Mouse (Mus musculus) midbrain, postnatal 0 days (tissue): ENCODE measurements around the gene Prm3. TPM values are rescaled to one million over a fixed set of nuclear protein-coding genes. Genes with fewer than 3 reads are reported as not detected.

Experiments used
- ATAC-seq: fragments of 200-750 bp; cut with Nextera tagmentation; 2 replicates; pipeline ENCODE4 v1.8.0; 2017; ENCODE audit warnings: moderate number of reproducible peaks, mild to moderate bottlenecking, moderate TSS enrichment, moderate library complexity; ENCODE audit not compliant: low FRiP score
- DNase-seq: peaks from one replicate; pipeline ENCODE4 v3.0.0-alpha.2; 2015; ENCODE audit warnings: low spot score
- H3K27ac ChIP-seq: fragments of 300-500 bp; sonication (generic); 2 replicates; pipeline ENCODE4 v1.5.1; 2014; ENCODE audit warnings: low read depth, mild to moderate bottlenecking, low read length, mixed read lengths
- H3K27me3 ChIP-seq: fragments of 300-500 bp; sonication (generic); 2 replicates; pipeline ENCODE4 v1.6.1; 2014; ENCODE audit warnings: low read length, control low read depth, mixed read lengths; ENCODE audit not compliant: insufficient read depth
- H3K36me3 ChIP-seq: fragments of 300-500 bp; sonication (generic); 2 replicates; pipeline ENCODE4 v1.6.1; 2014; ENCODE audit warnings: low read length, control low read depth, mixed read lengths; ENCODE audit not compliant: insufficient read depth
- H3K4me1 ChIP-seq: fragments of 300-500 bp; sonication (generic); 2 replicates; pipeline ENCODE4 v1.6.1; 2014; ENCODE audit warnings: mild to moderate bottlenecking, control low read depth, antibody characterized with exemption, low read length, mixed read lengths; ENCODE audit not compliant: insufficient read depth
- H3K4me2 ChIP-seq: fragments of 300-500 bp; sonication (generic); 2 replicates; pipeline ENCODE4 v1.6.1; 2014; ENCODE audit warnings: low read depth, mild to moderate bottlenecking, low read length, mixed read lengths; ENCODE audit not compliant: poor library complexity, severe bottlenecking
- H3K4me3 ChIP-seq: fragments of 300-500 bp; sonication (generic); 2 replicates; pipeline ENCODE4 v1.5.1; 2014; ENCODE audit warnings: low read depth, mild to moderate bottlenecking, low read length, moderate library complexity
- H3K9ac ChIP-seq: fragments of 300-500 bp; sonication (generic); replicated peaks from 2 replicates; pipeline ENCODE4 v1.6.1; 2014; ENCODE audit warnings: mild to moderate bottlenecking, low read length, moderate library complexity, mixed read lengths; ENCODE audit not compliant: poor library complexity, severe bottlenecking
- H3K9me3 ChIP-seq: fragments of 300-500 bp; sonication (generic); 2 replicates; pipeline ENCODE4 v1.6.1; 2016; ENCODE audit warnings: low read length, control low read depth
- CTCF ChIP-seq: IDR thresholded peaks from 2 replicates; pipeline ENCODE4 v1.5.1; 2016; ENCODE audit warnings: antibody characterized with exemption, mild to moderate bottlenecking
- WGBS: fragments of 180-500 bp; shearing (Covaris S2); extraction: QIAGEN DNeasy Blood & Tissue Kit; methylation state at CpG from one replicate; pipeline ENCODE4 v1.1.7; 2014; 5-methylcytosine and 5-hydroxymethylcytosine counted together
- polyA plus RNA-seq: library from polyadenylated mRNA; unstranded; fragments of >200 nt; fragmentation: Nextera tagmentation; extraction: Ambion mirVana; gene quantifications from 2 replicates; pipeline ENCODE4 v1.2.1, GENCODE M21; 2015
- total RNA-seq: library from RNA; depleted of rRNA; stranded (reverse); fragments of >200 nt; gene quantifications from 2 replicates; pipeline ENCODE4 v1.2.3, GENCODE M21; 2014; rRNA removed

Gene Prm3
- total and polyA plus RNA-seq, 2 experiments from 2014 or later, result not detected

DNA sequence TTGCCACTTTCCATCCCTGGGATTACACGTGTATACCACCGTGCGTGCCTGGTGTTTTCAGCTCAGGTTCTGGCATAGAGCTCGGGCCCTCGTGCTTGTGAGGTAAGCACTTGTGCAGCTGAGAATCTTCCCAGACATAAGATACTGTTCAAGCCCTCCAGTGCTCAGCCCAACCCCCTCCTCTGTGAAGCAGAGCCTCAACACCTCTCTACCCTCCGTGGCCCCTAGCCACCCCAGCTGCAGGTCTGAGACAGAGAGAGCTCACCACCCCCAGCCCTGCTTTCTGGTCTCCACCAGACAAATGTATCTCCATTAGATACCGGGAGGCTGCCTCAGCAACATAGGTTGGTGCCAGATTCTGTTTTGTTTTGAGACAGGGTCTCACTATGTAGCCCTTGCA lies 41.5 kb downstream of the Prm3 start:
- no peak for ATAC-seq
- Histone ChIP-seq H3K4me2 (no peak overlapping the region), H3K9me3 (no peaks in the 10 kb centered on the region), H3K9ac (no peak overlapping the region), H3K27me3 (no peaks in the 10 kb centered on the region), H3K4me1 (no peaks in the 10 kb centered on the region), H3K4me3 (no peak overlapping the region), H3K27ac (no peak overlapping the region), H3K36me3 (no peaks in the 10 kb centered on the region)
- 78% methylated on average over 7 of the region's 7 CpGs for WGBS
- no peak for TF ChIP-seq CTCF
- DNase-seq, result no peak

DNA sequence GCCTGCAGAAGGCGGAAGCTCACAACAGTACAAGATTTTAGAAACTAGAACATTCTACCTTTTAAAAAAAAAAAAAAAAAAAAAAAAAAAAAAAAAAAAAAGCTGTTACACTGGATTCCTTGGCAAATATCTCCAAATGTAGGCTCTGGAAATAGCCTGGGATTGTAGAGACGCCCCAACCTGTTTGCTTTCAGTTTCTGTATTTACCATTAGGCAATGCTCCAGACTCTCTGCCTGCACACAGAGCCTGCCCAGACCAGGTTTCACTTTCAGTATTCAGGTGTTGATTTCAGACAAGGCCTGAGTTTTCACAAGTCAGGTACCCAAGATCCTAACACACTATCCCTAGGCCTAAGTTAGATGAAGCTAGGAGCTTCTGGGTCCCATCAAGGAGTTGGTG lies 49.6 kb downstream of the Prm3 start:
- ATAC-seq, result no peak
- no peak for TF ChIP-seq CTCF
- H3K27me3 ChIP-seq, result no peaks in the 10 kb centered on the region
- no peak overlapping the region for H3K4me3 ChIP-seq
- no peak overlapping the region for H3K9ac ChIP-seq
- no peak overlapping the region for H3K27ac ChIP-seq
- no peak for DNase-seq
- H3K4me1 ChIP-seq, result no peaks in the 10 kb centered on the region
- no peak overlapping the region for H3K4me2 ChIP-seq
- H3K9me3 ChIP-seq, result no peaks in the 10 kb centered on the region
- WGBS, result 88% methylated on average over 2 of the region's 2 CpGs
- H3K36me3 ChIP-seq, result no peaks in the 10 kb centered on the region

Other genes starting within 250 kb of the Prm3 start
- gene Dexi, start 247.9 kb downstream of the Prm3 start, total RNA-seq, result 24.6 and 38.0 TPM in 2 replicates
- 16.7 and 18.2 TPM in 2 replicates for gene Dexi, start 247.9 kb downstream of the Prm3 start, polyA plus RNA-seq
- gene Clec16a, start 245.6 kb downstream of the Prm3 start, total RNA-seq, result 63.8 and 65.8 TPM in 2 replicates
- 58.5 and 69.5 TPM in 2 replicates for gene Clec16a, start 245.6 kb downstream of the Prm3 start, polyA plus RNA-seq
- gene Socs1, start 5.4 kb downstream of the Prm3 start, total RNA-seq, result 4.1 and 7.9 TPM in 2 replicates
- gene Socs1, start 5.4 kb downstream of the Prm3 start, polyA plus RNA-seq, result 4.6 and 4.8 TPM in 2 replicates
- not detected in 2 replicates for gene Tnp2, start 2.3 kb downstream of the Prm3 start, total RNA-seq
- gene Tnp2, start 2.3 kb downstream of the Prm3 start, polyA plus RNA-seq, result not detected in 2 replicates
- not detected in 2 replicates for gene Prm2, start 5.2 kb upstream of the Prm3 start, total RNA-seq
- not detected in 2 replicates for gene Prm2, start 5.2 kb upstream of the Prm3 start, polyA plus RNA-seq
- not detected in 2 replicates for gene Prm1, start 14.9 kb upstream of the Prm3 start, total RNA-seq
- gene Prm1, start 14.9 kb upstream of the Prm3 start, polyA plus RNA-seq, result 0.69 TPM in 1 of 2 replicates, not detected in the other
- not detected in 2 replicates for gene Gm11172, start 22.0 kb upstream of the Prm3 start, total RNA-seq
- not detected in 2 replicates for gene Gm11172, start 22.0 kb upstream of the Prm3 start, polyA plus RNA-seq
- 0.14 and 1.1 TPM in 2 replicates for gene Rmi2, start 44.1 kb upstream of the Prm3 start, total RNA-seq
- gene Rmi2, start 44.1 kb upstream of the Prm3 start, polyA plus RNA-seq, result 0.22 and 0.25 TPM in 2 replicates